Mouse (Mus musculus) kidney, adult 2 months (tissue): ENCODE data around the gene Olfr642. TPM values are rescaled to one million over a fixed set of nuclear protein-coding genes. Genes with fewer than 3 reads are reported as not detected.

Experiments used
- DNase-seq: peaks from one replicate; pipeline ENCODE4 v3.0.0; 2021
- H3K27ac ChIP-seq: fragments of 200-500 bp; 2 replicates; pipeline ENCODE4 v1.5.1; 2012; ENCODE audit warnings: low read depth, low read length, control low read depth, inconsistent platforms; ENCODE audit not compliant: insufficient read depth
- H3K27me3 ChIP-seq: fragments of 200-500 bp; replicated peaks from 2 replicates; pipeline ENCODE4 v1.6.1; 2012; ENCODE audit warnings: mild to moderate bottlenecking, moderate library complexity, low read length, inconsistent platforms; ENCODE audit not compliant: control insufficient read depth, insufficient read depth
- H3K36me3 ChIP-seq: fragments of 200-500 bp; 2 replicates; pipeline ENCODE4 v1.6.1; 2012; ENCODE audit warnings: mild to moderate bottlenecking, moderate library complexity, low read length, inconsistent platforms; ENCODE audit not compliant: control insufficient read depth, insufficient read depth
- H3K4me1 ChIP-seq: fragments of 200-500 bp; 2 replicates; pipeline ENCODE4 v1.6.1; 2011; ENCODE audit warnings: low read length; ENCODE audit not compliant: control insufficient read depth, insufficient read depth
- H3K4me3 ChIP-seq: fragments of 200-500 bp; 2 replicates; pipeline ENCODE4 v1.5.1; 2011; ENCODE audit warnings: mild to moderate bottlenecking, low read depth, low read length, control low read depth; ENCODE audit not compliant: insufficient read depth
- CTCF ChIP-seq: fragments of 200-500 bp; conservative IDR thresholded peaks from 2 replicates; pipeline ENCODE4 v1.5.1; 2011; ENCODE audit warnings: low read depth, mild to moderate bottlenecking, control low read depth, low read length, moderate library complexity, mixed read lengths; ENCODE audit not compliant: insufficient read depth, insufficient read length
- POLR2A ChIP-seq: fragments of 200-500 bp; IDR thresholded peaks from one replicate; pipeline ENCODE4 v1.6.1; 2011; ENCODE audit warnings: low read depth, low read length, control low read depth
- WGBS: fragments of 180-500 bp; shearing (Covaris S2); methylation state at CpG from one replicate; pipeline ENCODE4 v1.1.7; 2018; 5-methylcytosine and 5-hydroxymethylcytosine counted together
- polyA plus RNA-seq: library from polyadenylated mRNA; depleted of rRNA; stranded (reverse); fragments of >200 nt; gene quantifications from 2 replicates; pipeline ENCODE4 v1.2.3, GENCODE M21; 2012; rRNA removed

Olfr642 gene
- not detected in 2 replicates for polyA plus RNA-seq

- no peaks in the 10 kb centered on the region for H3K27me3 ChIP-seq
- no peak within 1 kb of the TSS for H3K27ac ChIP-seq
- WGBS: 70% methylated on average over 1 of the region's 1 CpGs
- no peaks in the 10 kb centered on the region for H3K4me1 ChIP-seq
- no peaks in the 10 kb centered on the region for H3K36me3 ChIP-seq
- TF ChIP-seq CTCF (no peak), POLR2A (no peak)
- no peak within 1 kb of the TSS for H3K4me3 ChIP-seq
- no peak for DNase-seq
These were observed at the start of gene Olfr642 for GRCm38 (mm10) chr7:104052566-104052965. TSS of gene Olfr642 (minus strand) at chr7:104052666.

DNA sequence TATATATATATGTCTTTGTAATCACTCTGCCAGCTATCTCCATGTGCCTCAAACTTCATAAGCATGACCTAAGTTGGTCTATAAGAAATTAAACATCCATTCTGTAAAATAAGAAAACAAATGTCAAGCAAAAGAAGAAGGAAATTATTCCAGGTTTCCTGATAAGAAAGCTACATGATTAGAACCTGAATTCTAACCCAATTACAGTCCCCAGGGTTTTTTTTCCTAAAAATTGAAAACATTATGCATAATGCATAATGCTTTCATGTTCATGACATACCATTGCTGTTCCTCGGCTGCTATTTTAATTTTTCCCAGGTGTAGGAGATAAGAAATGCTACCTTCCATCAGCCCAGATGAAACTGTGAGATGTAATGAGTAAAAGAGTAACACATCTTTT is 32.9 kb upstream of the Olfr642 start, which contains the start of gene Olfr645:
Olfr645 (minus strand) TSS at position 101 of the 400 bp plus-strand sequence.
- no peaks in the 10 kb centered on the region for H3K27me3 ChIP-seq
- TF ChIP-seq CTCF (no peak), POLR2A (no peak)
- no peak for DNase-seq
- H3K4me3 ChIP-seq: no peak within 1 kb of the TSS
- H3K36me3 ChIP-seq: no peaks in the 10 kb centered on the region
- no peak within 1 kb of the TSS for H3K27ac ChIP-seq
- no peaks in the 10 kb centered on the region for H3K4me1 ChIP-seq
- WGBS: 81% methylated on average over 1 of the region's 1 CpGs

- Histone ChIP-seq H3K36me3 (no peaks in the 10 kb centered on the region), H3K27ac (no peak within 1 kb of the TSS), H3K4me3 (no peak within 1 kb of the TSS), H3K27me3 (no peaks in the 10 kb centered on the region), H3K4me1 (no peaks in the 10 kb centered on the region)
- no peak for TF ChIP-seq POLR2A
- TF ChIP-seq CTCF: no peak
- DNase-seq: no peak
- WGBS: 62% methylated on average over 2 of the region's 2 CpGs
These were observed 19.3 kb upstream of the Olfr642 start, which contains the start of gene Olfr644 for GRCm38 (mm10) chr7:104071769-104072168. TSS of gene Olfr644 (minus strand) at chr7:104071869.

DNA sequence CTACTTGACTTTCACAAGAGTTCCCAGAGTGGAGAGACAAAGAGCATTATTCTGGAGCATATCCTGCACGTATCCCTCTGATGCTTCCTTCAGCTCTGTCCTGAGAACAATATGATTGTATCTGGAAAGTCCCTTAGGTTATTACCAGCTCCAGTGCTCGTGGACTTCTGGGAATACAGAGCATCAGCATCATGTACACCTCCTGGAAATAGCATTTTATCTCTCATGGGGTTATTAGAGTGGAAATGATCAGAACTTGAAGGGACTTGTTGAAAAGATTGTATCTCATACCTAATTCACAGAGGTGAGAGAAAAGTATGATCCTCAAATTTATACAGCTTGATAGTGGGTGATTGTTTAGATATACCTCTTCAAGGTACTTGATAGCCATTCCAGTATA is 8.9 kb upstream of the Olfr642 start, which contains the start of gene 4930516K23Rik:
4930516K23Rik (minus strand) TSS at position 101 of the 400 bp plus-strand sequence.
- no peaks in the 10 kb centered on the region for H3K36me3 ChIP-seq
- TF ChIP-seq POLR2A: no peak
- TF ChIP-seq CTCF: no peak
- H3K4me3 ChIP-seq: no peak within 1 kb of the TSS
- DNase-seq: no peak
- H3K27me3 ChIP-seq: no peaks in the 10 kb centered on the region
- WGBS: 47% methylated on average over 2 of the region's 2 CpGs
- no peak within 1 kb of the TSS for H3K27ac ChIP-seq
- no peaks in the 10 kb centered on the region for H3K4me1 ChIP-seq

- Histone ChIP-seq H3K36me3 (no peaks in the 10 kb centered on the region), H3K27ac (no peak overlapping the region), H3K4me1 (no peaks in the 10 kb centered on the region), H3K4me3 (no peak overlapping the region), H3K27me3 (no peaks in the 10 kb centered on the region)
- no peak for DNase-seq
- WGBS: 89% methylated on average over 1 of the region's 1 CpGs
- TF ChIP-seq CTCF (no peak), POLR2A (no peak)
These were observed 6.7 kb upstream of the Olfr642 start for GRCm38 (mm10) chr7:104059215-104059614.

GRCm38 (mm10) chr7:104050745-104051144 is 1.7 kb downstream of the Olfr642 start:
- TF ChIP-seq CTCF (no peak), POLR2A (no peak)
- 87% methylated on average over 4 of the region's 4 CpGs for WGBS
- H3K36me3 ChIP-seq: no peaks in the 10 kb centered on the region
- H3K4me1 ChIP-seq: no peaks in the 10 kb centered on the region
- H3K27me3 ChIP-seq: no peaks in the 10 kb centered on the region
- DNase-seq: no peak
- H3K27ac ChIP-seq: no peak overlapping the region
- H3K4me3 ChIP-seq: no peak overlapping the region

GRCm38 (mm10) chr7:104035145-104035544 is 17.3 kb downstream of the Olfr642 start, which contains the start of gene Olfr641:
TSS of gene Olfr641 (plus strand) at chr7:104035445.
- WGBS: 55% methylated on average over 1 of the region's 1 CpGs
- Histone ChIP-seq H3K36me3 (no peaks in the 10 kb centered on the region), H3K27ac (no peak within 1 kb of the TSS), H3K4me1 (no peaks in the 10 kb centered on the region), H3K27me3 (no peaks in the 10 kb centered on the region), H3K4me3 (no peak within 1 kb of the TSS)
- TF ChIP-seq POLR2A: no peak
- no peak for TF ChIP-seq CTCF
- DNase-seq: no peak

DNA sequence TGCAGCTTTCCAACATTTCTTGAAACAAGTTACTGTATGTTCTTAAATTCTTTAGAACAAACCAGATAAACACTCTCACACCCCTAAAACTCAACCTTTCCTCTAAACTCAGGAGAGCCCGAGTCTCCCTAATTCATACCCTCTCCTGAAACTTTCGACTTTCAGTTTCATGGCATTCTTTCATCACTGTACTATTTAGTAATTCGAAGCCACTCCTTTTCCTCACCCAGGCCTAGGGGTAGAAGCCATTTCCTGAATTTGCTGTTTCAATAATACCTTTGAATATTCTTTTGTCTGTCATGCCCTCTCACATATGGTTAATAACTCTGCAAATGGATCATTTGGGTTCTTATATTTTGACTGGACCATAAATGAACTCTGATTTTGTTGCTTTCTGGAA is 25.5 kb downstream of the Olfr642 start:
- no peaks in the 10 kb centered on the region for H3K27me3 ChIP-seq
- no peak overlapping the region for H3K4me3 ChIP-seq
- 78% methylated on average over 3 of the region's 3 CpGs for WGBS
- DNase-seq: no peak
- no peak for TF ChIP-seq POLR2A
- no peak for TF ChIP-seq CTCF
- H3K27ac ChIP-seq: no peak overlapping the region
- H3K36me3 ChIP-seq: no peaks in the 10 kb centered on the region
- H3K4me1 ChIP-seq: no peaks in the 10 kb centered on the region
